Mouse (Mus musculus): Measurements from ENCODE around the gene Smim26. TPM values are rescaled to one million over a fixed set of nuclear protein-coding genes. Genes with fewer than 3 reads are reported as not detected.

Smim26 gene
- total RNA-seq, 2 experiments from 2014 or later = 57.0 to 69.0 TPM

- peak; percentile 42 to 66 for DNase-seq (ENCODE audit: extremely low spot score in 1 of 2, low spot score in 1 of 2)
These were observed 41.9 kb downstream of the Smim26 start for GRCm38 (mm10) chr2:144635644-144636320.

- DNase-seq (ENCODE audit: extremely low spot score in 1 of 2, low spot score in 1 of 2) = no peak
These were observed 43.4 kb downstream of the Smim26 start for GRCm38 (mm10) chr2:144637204-144637603.

DNA sequence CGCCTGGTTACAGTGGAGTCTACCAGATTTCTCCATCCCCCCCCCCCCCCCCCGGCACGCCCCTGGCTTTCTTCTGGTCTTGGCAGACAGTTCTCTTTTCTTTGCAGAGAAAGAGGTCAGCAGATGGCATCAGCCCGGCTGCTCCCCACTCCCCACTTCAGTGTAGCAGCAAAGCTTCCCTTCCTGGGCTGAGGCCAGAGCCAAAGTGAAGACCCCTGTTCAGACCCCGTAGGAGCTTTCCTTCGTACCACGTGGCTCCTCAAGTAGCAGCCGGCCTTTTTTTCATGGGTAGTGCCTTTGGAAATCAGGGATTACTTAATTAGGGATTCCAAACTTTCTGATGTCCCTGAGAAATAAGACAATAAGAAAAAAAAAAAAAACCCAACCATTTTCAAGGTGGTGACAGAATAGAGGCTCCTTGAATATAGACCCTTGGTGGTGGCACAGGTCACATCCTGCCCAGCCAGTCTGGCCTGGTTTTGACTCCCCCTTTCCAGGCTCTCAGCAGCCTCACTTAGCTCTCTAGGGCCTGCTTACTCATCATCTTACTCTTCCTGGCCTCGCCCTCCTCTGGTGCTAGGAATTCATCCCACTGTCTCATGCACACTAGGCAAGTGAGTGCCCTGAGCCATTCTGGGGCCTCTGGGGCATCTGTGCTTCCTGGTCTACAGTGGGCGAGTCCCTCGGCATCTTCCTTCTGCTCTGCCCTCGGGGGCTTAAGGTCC lies 44.0 kb downstream of the Smim26 start:
- no peak for DNase-seq (ENCODE audit: extremely low spot score in 1 of 2, low spot score in 1 of 2)

- DNase-seq (ENCODE audit: extremely low spot score in 1 of 2, low spot score in 1 of 2) = no peak
These were observed 44.9 kb downstream of the Smim26 start for GRCm38 (mm10) chr2:144638719-144639118.

DNA sequence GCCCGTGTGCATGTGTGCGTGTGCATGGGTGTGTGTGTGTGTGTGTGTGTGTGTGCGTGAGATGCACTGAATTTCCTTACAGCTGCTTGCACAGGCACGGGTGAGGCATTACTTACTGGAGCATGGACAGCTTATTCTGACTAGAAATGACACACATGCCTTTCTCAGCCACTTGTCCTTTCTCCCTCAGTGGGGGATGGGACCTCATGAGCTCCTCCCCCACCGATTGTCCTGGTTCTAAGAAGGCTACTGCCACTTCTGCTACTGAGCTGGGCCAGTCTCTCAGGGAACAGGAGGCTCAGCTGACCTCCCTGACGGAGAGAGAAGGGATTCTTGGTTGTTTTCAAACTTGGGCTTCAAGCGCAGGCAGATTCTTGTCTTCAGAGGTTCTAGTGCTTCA lies 46.2 kb downstream of the Smim26 start:
- DNase-seq (ENCODE audit: extremely low spot score in 1 of 2, low spot score in 1 of 2) = no peak

GRCm38 (mm10) chr2:144641991-144642390 lies 48.1 kb downstream of the Smim26 start:
- DNase-seq (ENCODE audit: extremely low spot score in 1 of 2, low spot score in 1 of 2) = no peak

Small RNA genes within 50 kb of the gene (microRNA-seq; reads per million reads assigned to microRNA genes)
- 0 reads per million in 2 experiments for gene Gm24823

Other genes with a start within 250 kb of the Smim26 start
- 10 to 100 TPM; 30.9 to 31.4 TPM for gene Kat14, start 225.1 kb upstream of the Smim26 start, total RNA-seq (2021)
- 1 to 10 TPM; 2.8 to 8.3 TPM for gene Pet117, start 225.1 kb upstream of the Smim26 start, total RNA-seq (2021)
- 100 to 1,000 TPM; 115 to 122 TPM for gene Dzank1, start 66.6 kb upstream of the Smim26 start, total RNA-seq (2021)
- 10 to 100 TPM; 23.4 to 29.2 TPM for gene Polr3f, start 66.3 kb upstream of the Smim26 start, total RNA-seq (2021)
- gene Rbbp9, start 43.2 kb upstream of the Smim26 start, total RNA-seq (2021) = 10 to 100 TPM; 27.9 to 31.8 TPM
- gene Sec23b, start 37.8 kb upstream of the Smim26 start, total RNA-seq (2021) = 10 to 100 TPM; 47.0 to 53.1 TPM
- gene Dtd1, start 5.8 kb downstream of the Smim26 start, total RNA-seq (2021) = 10 to 100 TPM; 66.5 to 66.6 TPM
- not detected for gene Scp2d1, start 229.6 kb downstream of the Smim26 start, total RNA-seq (2021)